Mouse (Mus musculus): Measurements from ENCODE around the gene Rassf7. TPM values are rescaled to one million over a fixed set of nuclear protein-coding genes. Genes with fewer than 3 reads are reported as not detected.

Gene Rassf7
- polyA plus RNA-seq, 1 experiment from 2014 or later: 45.7 TPM

DNA sequence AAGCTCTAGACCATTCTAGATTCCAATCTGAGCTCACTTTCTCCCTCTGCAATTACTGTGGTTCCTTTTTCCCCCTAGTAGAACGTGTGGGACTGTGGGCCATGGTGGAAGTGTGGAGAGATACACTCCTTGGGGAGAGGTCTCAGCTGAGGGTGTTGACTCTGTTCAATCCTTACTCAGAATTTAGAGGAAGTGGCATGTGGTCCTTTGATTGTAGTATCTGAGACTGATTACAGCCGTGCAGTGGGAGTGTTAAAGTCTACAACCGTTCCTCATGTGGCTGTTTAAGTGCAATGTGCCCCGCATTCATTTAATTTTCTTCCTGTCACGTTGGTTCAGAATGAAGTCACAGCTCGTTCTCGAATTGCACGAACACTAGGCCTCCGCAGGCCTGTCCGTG is 40.5 kb downstream of the Rassf7 start:
- Histone ChIP-seq H3K27me3 (ENCODE audit: control insufficient read depth, insufficient read depth, low read length) (no peaks in the 10 kb centered on the region), H3K9me3 (ENCODE audit: control insufficient read depth, low read length) (no peaks in the 10 kb centered on the region), H3K4me2 (ENCODE audit: low read depth) (no peak overlapping the region), H3K4me1 (ENCODE audit: control insufficient read depth, insufficient read depth, low read length) (no peaks in the 10 kb centered on the region), H3K27ac (ENCODE audit: low read depth, low read length) (no peak overlapping the region), H3K9ac (ENCODE audit: low read length) (no peak overlapping the region), H3K4me3 (ENCODE audit: low read depth, low read length) (no peak overlapping the region), H3K36me3 (ENCODE audit: control insufficient read depth, insufficient read depth, low read length) (peaks cover 47% of the 10 kb centered on the region)
- peak; percentile 8 for DNase-seq (ENCODE audit: low spot score)
- no peak for ATAC-seq (ENCODE audit: insufficient read depth, low FRiP score, low TSS enrichment)
- WGBS: 94% methylated on average over 10 of the region's 10 CpGs

DNA sequence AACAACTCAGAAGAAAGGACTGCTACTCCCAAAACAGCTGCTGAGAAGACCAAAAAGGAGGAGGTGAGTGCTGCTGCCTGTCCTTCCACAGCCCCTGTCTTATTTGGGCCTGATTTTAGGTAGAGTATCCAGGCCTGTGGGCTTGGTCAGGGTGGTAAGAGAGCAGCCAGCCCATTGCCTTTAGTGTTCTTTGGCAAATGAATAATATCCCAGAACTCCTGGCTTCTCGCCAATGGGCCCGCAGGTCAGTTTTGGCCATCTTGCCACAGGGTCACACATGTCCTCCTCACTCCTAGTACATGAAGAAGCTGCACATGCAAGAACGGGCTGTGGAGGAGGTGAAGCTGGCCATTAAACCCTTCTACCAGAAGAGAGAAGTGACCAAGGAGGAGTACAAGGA is 45.8 kb downstream of the Rassf7 start:
- peaks cover 51% of the 10 kb centered on the region for H3K36me3 ChIP-seq (ENCODE audit: control insufficient read depth, insufficient read depth, low read length)
- 93% methylated on average over 3 of the region's 3 CpGs for WGBS
- no peak overlapping the region for H3K4me3 ChIP-seq (ENCODE audit: low read depth, low read length)
- no peak overlapping the region for H3K9ac ChIP-seq (ENCODE audit: low read length)
- DNase-seq (ENCODE audit: low spot score) (no peak), ATAC-seq (ENCODE audit: insufficient read depth, low FRiP score, low TSS enrichment) (no peak)
- H3K27ac ChIP-seq (ENCODE audit: low read depth, low read length): no peak overlapping the region
- no peaks in the 10 kb centered on the region for H3K27me3 ChIP-seq (ENCODE audit: control insufficient read depth, insufficient read depth, low read length)
- H3K4me2 ChIP-seq (ENCODE audit: low read depth): no peak overlapping the region
- peaks cover 10% of the 10 kb centered on the region; the same call in 1 of the 2 replicates for H3K4me1 ChIP-seq (ENCODE audit: control insufficient read depth, insufficient read depth, low read length)
- no peaks in the 10 kb centered on the region for H3K9me3 ChIP-seq (ENCODE audit: control insufficient read depth, low read length)

GRCm38 (mm10) chr7:141263640-141264039 is 48.0 kb downstream of the Rassf7 start:
- no peak overlapping the region for H3K4me3 ChIP-seq (ENCODE audit: low read depth, low read length)
- ATAC-seq (ENCODE audit: insufficient read depth, low FRiP score, low TSS enrichment) (no peak), DNase-seq (ENCODE audit: low spot score) (no peak)
- H3K36me3 ChIP-seq (ENCODE audit: control insufficient read depth, insufficient read depth, low read length): peaks cover 34% of the 10 kb centered on the region
- H3K4me1 ChIP-seq (ENCODE audit: control insufficient read depth, insufficient read depth, low read length): peaks cover 10% of the 10 kb centered on the region; the same call in 1 of the 2 replicates
- 85% methylated on average over 13 of the region's 13 CpGs for WGBS
- H3K9ac ChIP-seq (ENCODE audit: low read length): no peak overlapping the region
- H3K27me3 ChIP-seq (ENCODE audit: control insufficient read depth, insufficient read depth, low read length): no peaks in the 10 kb centered on the region
- no peak overlapping the region for H3K4me2 ChIP-seq (ENCODE audit: low read depth)
- H3K27ac ChIP-seq (ENCODE audit: low read depth, low read length): no peak overlapping the region
- H3K9me3 ChIP-seq (ENCODE audit: control insufficient read depth, low read length): no peaks in the 10 kb centered on the region

DNA sequence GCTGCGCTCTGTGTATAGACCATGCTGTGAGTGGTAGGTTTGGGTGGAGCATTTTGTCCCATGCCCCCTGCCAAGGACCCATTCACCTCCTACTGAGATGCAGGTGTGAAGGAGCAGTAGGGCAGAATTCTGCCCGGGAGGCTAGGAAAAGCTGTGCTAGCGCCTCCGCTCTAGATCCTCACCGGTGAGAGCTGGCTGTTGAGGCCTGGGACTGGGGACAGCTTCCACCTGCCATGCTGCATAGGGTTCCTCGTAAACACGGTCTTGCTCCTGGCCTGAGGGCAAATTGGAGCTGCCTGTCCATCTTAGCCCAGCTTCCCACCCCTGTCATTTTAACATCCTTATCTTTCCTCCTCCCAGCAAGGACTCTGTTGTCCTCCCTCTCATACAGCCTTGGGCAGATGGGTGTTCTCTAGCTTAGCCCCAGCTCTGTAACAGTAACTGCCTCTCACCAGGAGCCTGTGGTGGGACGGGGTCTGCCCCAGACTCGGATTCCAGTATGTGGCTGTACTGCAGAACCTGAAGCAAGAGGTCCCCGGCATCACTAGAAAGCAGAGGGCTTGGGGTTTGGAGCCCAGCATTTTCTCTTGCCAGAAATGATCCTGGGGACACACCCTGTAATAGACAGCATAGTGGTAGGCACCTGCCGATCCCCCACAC is 48.5 kb downstream of the Rassf7 start:
- H3K9ac ChIP-seq (ENCODE audit: low read length): no peak overlapping the region
- H3K4me3 ChIP-seq (ENCODE audit: low read depth, low read length): no peak overlapping the region
- H3K27me3 ChIP-seq (ENCODE audit: control insufficient read depth, insufficient read depth, low read length): no peaks in the 10 kb centered on the region
- no peak overlapping the region for H3K4me2 ChIP-seq (ENCODE audit: low read depth)
- ATAC-seq (ENCODE audit: insufficient read depth, low FRiP score, low TSS enrichment) (no peak), DNase-seq (ENCODE audit: low spot score) (no peak)
- peaks cover 30% of the 10 kb centered on the region for H3K36me3 ChIP-seq (ENCODE audit: control insufficient read depth, insufficient read depth, low read length)
- H3K27ac ChIP-seq (ENCODE audit: low read depth, low read length): no peak overlapping the region
- H3K9me3 ChIP-seq (ENCODE audit: control insufficient read depth, low read length): no peaks in the 10 kb centered on the region
- 70% methylated on average over 11 of the region's 11 CpGs for WGBS
- H3K4me1 ChIP-seq (ENCODE audit: control insufficient read depth, insufficient read depth, low read length): peaks cover 10% of the 10 kb centered on the region; the same call in 1 of the 2 replicates

GRCm38 (mm10) chr7:141264761-141265410 is 49.2 kb downstream of the Rassf7 start:
- H3K36me3 ChIP-seq (ENCODE audit: control insufficient read depth, insufficient read depth, low read length): peaks cover 27% of the 10 kb centered on the region
- 42% methylated on average over 12 of the region's 12 CpGs for WGBS
- H3K27me3 ChIP-seq (ENCODE audit: control insufficient read depth, insufficient read depth, low read length): no peaks in the 10 kb centered on the region
- peak; percentile 56 for DNase-seq (ENCODE audit: low spot score)
- H3K27ac ChIP-seq (ENCODE audit: low read depth, low read length): no peak overlapping the region
- H3K4me1 ChIP-seq (ENCODE audit: control insufficient read depth, insufficient read depth, low read length): peaks cover 10% of the 10 kb centered on the region; the same call in 1 of the 2 replicates
- no peak overlapping the region; the same call in 1 of the 2 replicates for H3K9ac ChIP-seq (ENCODE audit: low read length)
- ATAC-seq (ENCODE audit: insufficient read depth, low FRiP score, low TSS enrichment): peak; percentile 61; the same call in 1 of the 2 replicates
- H3K4me3 ChIP-seq (ENCODE audit: low read depth, low read length): no peak overlapping the region
- H3K4me2 ChIP-seq (ENCODE audit: low read depth): no peak overlapping the region
- no peaks in the 10 kb centered on the region for H3K9me3 ChIP-seq (ENCODE audit: control insufficient read depth, low read length)

DNA sequence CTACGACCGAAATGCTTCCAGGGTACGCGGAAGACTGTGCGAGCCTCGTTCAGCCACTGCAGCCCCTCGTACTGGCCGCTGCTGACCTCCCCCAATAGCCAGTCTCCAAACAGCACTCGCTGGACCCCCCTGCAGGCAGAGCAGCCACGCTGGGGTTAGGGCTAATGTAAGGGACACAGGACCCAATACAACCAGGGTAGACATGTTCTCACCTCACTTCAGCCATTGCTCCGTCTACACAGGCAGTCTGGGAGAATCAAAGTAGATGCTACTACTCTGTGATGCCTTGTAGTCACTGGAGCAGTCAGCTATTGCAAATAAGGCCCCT is 49.7 kb downstream of the Rassf7 start:
- peaks cover 10% of the 10 kb centered on the region; the same call in 1 of the 2 replicates for H3K4me1 ChIP-seq (ENCODE audit: control insufficient read depth, insufficient read depth, low read length)
- H3K36me3 ChIP-seq (ENCODE audit: control insufficient read depth, insufficient read depth, low read length): peaks cover 23% of the 10 kb centered on the region
- no peak overlapping the region for H3K27ac ChIP-seq (ENCODE audit: low read depth, low read length)
- H3K27me3 ChIP-seq (ENCODE audit: control insufficient read depth, insufficient read depth, low read length): no peaks in the 10 kb centered on the region
- H3K4me3 ChIP-seq (ENCODE audit: low read depth, low read length): no peak overlapping the region
- H3K9ac ChIP-seq (ENCODE audit: low read length): no peak overlapping the region
- DNase-seq (ENCODE audit: low spot score) (no peak), ATAC-seq (ENCODE audit: insufficient read depth, low FRiP score, low TSS enrichment) (no peak; the same call in 1 of the 2 replicates)
- WGBS: 44% methylated on average over 11 of the region's 11 CpGs
- H3K9me3 ChIP-seq (ENCODE audit: control insufficient read depth, low read length): no peaks in the 10 kb centered on the region
- H3K4me2 ChIP-seq (ENCODE audit: low read depth): no peak overlapping the region; the same call in 1 of the 2 replicates

DNA sequence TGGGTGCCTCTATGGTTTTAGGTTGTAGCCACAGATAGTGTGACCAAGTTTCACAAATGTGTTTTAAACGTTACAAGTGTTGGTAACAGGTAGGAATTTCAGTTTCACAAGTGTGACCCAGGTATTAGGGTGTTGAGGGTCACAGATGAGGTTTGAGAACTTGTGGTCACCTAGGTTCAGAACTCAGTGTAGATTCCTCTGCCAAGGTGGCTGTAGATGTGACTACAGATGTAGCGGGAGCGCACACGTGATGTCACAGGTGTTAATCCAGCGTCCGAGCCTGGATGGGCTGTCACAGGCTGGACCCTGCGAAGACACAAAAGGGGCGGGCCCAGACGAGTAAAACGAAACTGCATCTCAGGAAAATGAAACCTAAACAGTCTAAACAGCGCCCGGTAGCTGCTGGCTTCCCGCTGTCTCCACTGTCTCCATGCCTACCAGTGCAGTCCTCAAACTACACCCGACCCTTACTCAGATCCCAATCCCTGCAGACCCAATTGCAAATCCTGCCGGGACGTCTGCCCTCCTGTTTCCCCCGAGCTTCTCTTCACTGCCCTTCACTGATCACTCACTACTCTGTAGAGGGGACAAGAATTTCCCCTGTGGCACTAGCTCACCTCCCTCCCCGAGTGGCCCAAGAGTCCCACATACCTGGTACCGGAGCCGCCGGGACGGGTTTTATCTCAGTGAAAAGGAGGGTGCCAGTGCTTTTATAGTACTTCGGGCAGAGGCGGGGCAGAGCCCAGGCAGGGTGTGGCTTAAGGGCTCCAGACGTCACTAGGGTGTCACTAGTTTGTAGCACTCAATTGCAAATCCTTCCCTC is 50.3 kb downstream of the Rassf7 start, which contains the start of gene Irf7:
Gene Irf7 (minus strand): TSS at position 743 of the 823 bp plus-strand sequence.
- Histone ChIP-seq H3K9ac (ENCODE audit: low read length) (peak within 1 kb of the TSS; percentile 12), H3K36me3 (ENCODE audit: control insufficient read depth, insufficient read depth, low read length) (peaks cover 17% of the 10 kb centered on the region), H3K4me1 (ENCODE audit: control insufficient read depth, insufficient read depth, low read length) (peaks cover 10% of the 10 kb centered on the region; the same call in 1 of the 2 replicates), H3K9me3 (ENCODE audit: control insufficient read depth, low read length) (no peaks in the 10 kb centered on the region), H3K4me2 (ENCODE audit: low read depth) (peak within 1 kb of the TSS; percentile 38), H3K27me3 (ENCODE audit: control insufficient read depth, insufficient read depth, low read length) (no peaks in the 10 kb centered on the region), H3K27ac (ENCODE audit: low read depth, low read length) (no peak within 1 kb of the TSS), H3K4me3 (ENCODE audit: low read depth, low read length) (peak within 1 kb of the TSS; percentile 21)
- peak; percentile 45; the same call in 1 of the 2 replicates for ATAC-seq (ENCODE audit: insufficient read depth, low FRiP score, low TSS enrichment)
- DNase-seq (ENCODE audit: low spot score): no peak
- 11% methylated on average over 25 of the region's 25 CpGs for WGBS
